Mouse (Mus musculus) olfactory bulb, adult 2 months (tissue): ENCODE results near the gene Itgb4. TPM values are rescaled to one million over a fixed set of nuclear protein-coding genes. Genes with fewer than 3 reads are reported as not detected.
A peak's percentile ranks its signal among the peaks of the same experiment; 100 is the strongest.

Source experiments
- H3K27ac ChIP-seq: fragments of 200-500 bp; 2 replicates; pipeline ENCODE4 v1.5.1; 2012; ENCODE audit warnings: low read depth, low read length; ENCODE audit not compliant: insufficient read depth
- H3K4me1 ChIP-seq: fragments of 200-500 bp; 2 replicates; pipeline ENCODE4 v1.6.1; 2012; ENCODE audit warnings: low read length; ENCODE audit not compliant: control insufficient read depth, insufficient read depth
- H3K4me3 ChIP-seq: fragments of 200-500 bp; 2 replicates; pipeline ENCODE4 v1.5.1; 2012; ENCODE audit warnings: mild to moderate bottlenecking, low read depth, low read length, moderate library complexity; ENCODE audit not compliant: insufficient read depth
- CTCF ChIP-seq: fragments of 200-500 bp; IDR thresholded peaks from 2 replicates; pipeline ENCODE4 v1.5.1; 2012; ENCODE audit warnings: low read depth, mild to moderate bottlenecking, low read length, moderate library complexity; ENCODE audit not compliant: insufficient read depth
- POLR2A ChIP-seq: fragments of 200-500 bp; IDR thresholded peaks from 2 replicates; pipeline ENCODE4 v1.6.1; 2012; ENCODE audit warnings: mild to moderate bottlenecking, low read depth, low read length, moderate library complexity; ENCODE audit not compliant: insufficient read depth
- WGBS: fragments of 180-500 bp; shearing (Covaris S2); methylation state at CpG from one replicate; pipeline ENCODE4 v1.1.7; 2018; 5-methylcytosine and 5-hydroxymethylcytosine counted together
- polyA plus RNA-seq: library from polyadenylated mRNA; stranded (reverse); fragments of >200 nt; gene quantifications from 2 replicates; pipeline ENCODE4 v1.2.4, GENCODE M21; 2012; ENCODE audit warnings: low replicate concordance; ENCODE audit not compliant: missing spikeins, insufficient read depth, insufficient read length

Gene Itgb4
- polyA plus RNA-seq, 1 experiment: not detected

DNA sequence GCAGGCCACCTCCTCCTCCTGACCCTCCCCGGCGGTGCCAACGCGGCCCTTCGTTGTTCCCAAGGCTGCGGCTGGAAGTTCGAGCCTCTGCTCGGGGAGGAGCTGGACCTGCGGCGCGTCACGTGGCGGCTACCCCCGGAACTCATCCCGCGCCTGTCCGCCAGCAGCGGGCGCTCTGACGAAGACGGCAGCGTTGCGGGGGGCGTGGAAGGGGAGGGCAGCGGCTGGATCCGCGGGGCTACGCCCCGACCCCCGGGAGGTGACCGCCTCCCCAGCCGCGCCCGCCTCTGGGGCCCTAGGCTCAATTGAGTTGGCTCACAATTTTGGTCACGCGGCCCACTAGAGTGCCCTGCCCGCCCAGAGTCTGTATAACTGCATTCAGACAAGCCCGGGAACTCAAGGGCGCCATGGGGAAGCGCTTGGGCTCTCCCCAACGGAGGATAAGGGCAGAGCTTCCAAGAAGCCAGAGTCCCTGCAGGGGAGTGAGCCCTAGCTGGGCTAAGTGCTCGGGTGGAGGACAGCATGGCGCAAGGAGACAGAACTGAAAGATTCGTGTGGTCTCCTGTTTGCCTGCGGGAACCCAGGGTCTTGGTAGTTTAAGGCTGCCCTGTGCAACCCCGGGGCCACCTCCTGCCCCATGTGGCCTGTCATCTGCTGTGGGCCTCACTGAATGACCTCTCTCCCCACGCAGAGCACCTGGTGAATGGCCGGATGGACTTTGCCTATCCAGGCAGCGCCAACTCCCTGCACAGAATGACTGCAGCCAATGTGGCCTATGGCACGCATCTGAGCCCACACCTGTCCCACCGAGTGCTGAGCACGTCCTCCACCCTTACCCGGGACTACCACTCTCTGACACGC, 30.6 kb downstream of the Itgb4 start:
- TF ChIP-seq POLR2A (no peak; the same call in 1 of the 2 replicates), CTCF (peak; percentile 10; the same call in 1 of the 2 replicates)
- Histone ChIP-seq H3K4me3 (peak overlapping the region; percentile 43), H3K4me1 (peaks cover 11% of the 10 kb centered on the region), H3K27ac (no peak overlapping the region)
- 6% methylated on average over 54 of the region's 54 CpGs for WGBS

DNA sequence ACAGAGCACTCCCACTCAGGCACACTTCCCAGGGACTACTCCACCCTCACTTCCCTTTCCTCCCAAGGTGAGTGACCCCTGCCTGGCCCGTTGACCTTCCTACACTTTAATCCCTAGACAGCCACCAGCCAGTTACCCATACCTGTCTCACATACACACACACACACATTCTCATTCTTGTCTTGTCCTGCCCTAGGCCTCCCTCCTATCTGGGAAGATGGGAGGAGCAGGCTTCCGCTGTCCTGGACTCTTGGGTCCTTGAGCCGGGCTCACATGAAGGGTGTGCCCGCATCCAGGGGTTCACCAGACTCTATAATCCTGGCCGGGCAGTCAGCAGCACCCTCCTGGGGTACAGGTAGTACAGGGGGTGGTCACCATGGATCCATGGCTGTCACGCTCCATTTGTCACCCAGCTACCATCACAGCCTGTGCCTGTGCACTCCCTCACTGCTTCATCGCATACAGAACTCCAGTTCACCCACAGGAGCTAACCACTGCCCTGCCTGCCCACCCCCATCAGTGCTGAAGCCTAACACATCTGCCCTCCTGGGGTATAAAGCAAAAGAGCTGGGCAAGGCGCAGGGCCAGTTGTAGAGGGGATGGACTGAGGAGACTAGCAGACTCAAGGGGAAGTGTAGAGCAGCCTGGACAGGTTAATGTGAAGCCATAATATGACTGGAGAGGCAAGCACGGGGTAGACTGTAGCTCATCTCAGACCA, 31.4 kb downstream of the Itgb4 start:
- TF ChIP-seq CTCF (no peak), POLR2A (no peak)

DNA sequence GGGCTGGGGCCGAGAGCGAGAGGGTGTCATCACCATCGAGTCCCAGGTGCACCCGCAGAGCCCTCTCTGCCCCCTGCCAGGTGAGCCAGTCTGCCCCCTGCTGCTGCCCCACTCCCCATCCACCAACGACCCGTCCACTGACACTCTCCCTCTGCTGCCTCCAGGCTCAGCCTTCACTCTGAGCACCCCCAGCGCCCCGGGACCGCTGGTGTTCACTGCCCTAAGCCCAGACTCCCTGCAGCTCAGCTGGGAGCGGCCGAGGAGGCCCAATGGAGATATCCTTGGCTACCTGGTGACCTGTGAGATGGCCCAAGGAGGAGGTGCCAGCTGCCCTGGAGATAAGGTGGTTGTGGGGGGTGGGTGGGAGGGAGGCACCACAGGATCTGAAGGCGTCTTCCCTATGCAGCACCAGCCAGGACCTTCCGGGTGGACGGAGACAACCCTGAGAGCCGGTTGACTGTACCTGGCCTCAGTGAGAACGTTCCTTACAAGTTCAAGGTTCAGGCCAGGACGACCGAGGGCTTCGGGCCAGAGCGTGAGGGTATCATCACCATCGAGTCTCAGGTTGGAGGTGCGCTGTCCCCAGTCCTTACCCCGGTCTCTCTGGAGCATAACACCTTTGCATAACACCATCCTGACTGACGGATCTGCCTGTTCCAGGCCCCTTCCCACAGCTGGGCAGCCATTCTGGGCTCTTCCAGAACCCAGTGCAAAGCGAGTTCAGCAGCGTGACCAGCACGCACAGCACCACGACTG, 32.8 kb downstream of the Itgb4 start:
- H3K4me1 ChIP-seq: peaks cover 16% of the 10 kb centered on the region
- no peak for TF ChIP-seq POLR2A
- TF ChIP-seq CTCF: no peak
- no peak overlapping the region for H3K27ac ChIP-seq
- 90% methylated on average over 28 of the region's 28 CpGs for WGBS
- no peak overlapping the region for H3K4me3 ChIP-seq

More for the DNA sequence above, 31.4 kb downstream of the Itgb4 start:
- no peak overlapping the region for H3K27ac ChIP-seq
- peaks cover 11% of the 10 kb centered on the region for H3K4me1 ChIP-seq
- WGBS: 76% methylated on average over 9 of the region's 9 CpGs
- H3K4me3 ChIP-seq: no peak overlapping the region

DNA sequence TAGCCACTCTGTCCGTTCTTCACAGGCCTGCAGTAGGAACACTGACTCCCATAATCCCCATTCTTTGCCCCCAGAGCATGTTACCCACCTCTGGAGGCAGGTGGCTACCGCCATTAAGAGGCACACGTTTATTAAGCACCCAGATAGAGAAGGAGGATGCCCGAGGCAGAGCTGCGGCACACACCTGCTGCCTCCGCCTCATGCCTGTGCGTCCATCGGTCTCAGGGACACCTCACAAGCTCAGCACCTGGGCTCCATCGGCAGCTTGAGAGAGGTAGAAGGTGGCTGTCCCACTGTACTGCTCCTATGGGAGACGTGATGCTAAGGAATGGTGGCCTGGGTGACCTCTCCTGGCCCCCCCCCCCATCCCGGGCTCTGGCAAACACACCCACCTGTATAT, 33.9 kb downstream of the Itgb4 start:
- 90% methylated on average over 11 of the region's 11 CpGs for WGBS
- Histone ChIP-seq H3K27ac (no peak overlapping the region), H3K4me1 (peaks cover 22% of the 10 kb centered on the region), H3K4me3 (no peak overlapping the region)
- no peak for TF ChIP-seq POLR2A
- no peak for TF ChIP-seq CTCF

DNA sequence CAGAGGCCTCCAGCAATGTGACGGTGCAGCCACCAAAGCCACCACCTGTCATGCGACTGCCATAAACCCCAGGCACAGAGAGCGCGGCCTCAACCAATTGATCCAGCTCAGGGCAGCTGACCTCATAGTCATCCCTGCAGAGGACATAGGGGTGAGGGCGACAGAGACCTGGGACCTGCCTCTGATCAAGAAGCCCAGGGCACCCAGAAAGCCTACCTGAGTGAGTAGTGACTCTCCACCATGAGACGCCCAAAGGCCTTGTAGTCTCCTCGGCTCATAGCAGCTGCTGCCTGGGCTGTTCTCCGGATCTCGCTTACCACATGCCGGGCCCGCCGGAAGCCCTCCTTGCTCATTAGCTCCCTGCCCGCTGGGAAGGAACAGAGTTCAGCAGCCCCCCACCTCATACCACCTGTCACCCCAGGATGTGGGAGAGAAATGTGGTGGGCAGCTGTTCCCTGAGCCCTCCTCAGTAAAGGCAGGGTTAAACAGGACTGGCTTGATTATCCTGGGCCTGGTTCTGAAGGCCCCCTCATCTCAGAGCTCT, 34.4 kb downstream of the Itgb4 start:
- peaks cover 22% of the 10 kb centered on the region for H3K4me1 ChIP-seq

DNA sequence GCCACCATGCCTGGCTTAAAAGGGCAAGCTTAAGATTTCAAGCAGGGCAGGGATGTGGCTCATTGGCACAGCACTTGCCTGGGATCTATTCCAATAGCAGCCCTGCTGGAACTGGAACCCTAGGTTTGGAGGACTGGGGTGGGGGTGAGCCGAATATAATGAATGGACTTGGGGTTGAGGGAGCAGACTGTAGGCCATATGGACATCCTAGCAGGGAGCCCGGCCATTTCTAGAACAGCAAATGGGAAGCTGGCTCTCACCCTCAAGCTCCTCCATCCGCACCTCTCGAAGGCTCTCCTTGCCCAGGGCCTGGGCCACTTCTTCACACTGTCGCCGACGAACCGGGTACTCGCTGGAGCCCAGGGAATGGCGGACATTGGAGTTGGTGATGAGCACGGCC, 35.2 kb downstream of the Itgb4 start:
- no peak overlapping the region for H3K4me3 ChIP-seq
- H3K4me1 ChIP-seq: peaks cover 19% of the 10 kb centered on the region
- 84% methylated on average over 11 of the region's 11 CpGs for WGBS
- no peak overlapping the region for H3K27ac ChIP-seq
- no peak for TF ChIP-seq CTCF
- TF ChIP-seq POLR2A: no peak

More for the DNA sequence above, 34.4 kb downstream of the Itgb4 start:
- Histone ChIP-seq H3K27ac (no peak overlapping the region), H3K4me3 (no peak overlapping the region)
- 93% methylated on average over 13 of the region's 13 CpGs for WGBS
- TF ChIP-seq CTCF: no peak
- no peak for TF ChIP-seq POLR2A

DNA sequence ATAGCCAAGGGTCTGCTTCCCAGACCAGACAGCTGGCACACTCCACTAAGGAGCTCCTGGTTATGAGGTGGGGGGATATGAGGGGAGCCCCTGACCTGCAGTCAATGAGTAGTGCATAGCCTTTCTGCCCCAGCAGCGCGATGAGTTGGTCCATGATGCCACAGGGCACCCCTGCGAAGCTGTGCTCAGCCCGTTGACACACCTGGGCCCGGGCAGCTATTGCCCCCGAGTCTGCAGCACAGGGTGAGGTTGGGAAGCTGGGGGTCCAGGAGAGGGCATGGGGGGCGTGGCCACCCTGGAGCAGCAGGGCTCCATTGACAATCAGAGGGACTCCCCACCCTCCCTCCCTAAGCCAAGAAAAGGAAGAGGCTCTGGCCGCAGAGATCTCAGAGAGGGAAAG, 35.6 kb downstream of the Itgb4 start:
- WGBS: 95% methylated on average over 8 of the region's 8 CpGs

GRCm38 (mm10) chr11:116010948-116011347, 36.4 kb downstream of the Itgb4 start:
- Histone ChIP-seq H3K4me1 (peaks cover 11% of the 10 kb centered on the region), H3K27ac (no peak overlapping the region), H3K4me3 (no peak overlapping the region)
- 88% methylated on average over 5 of the region's 5 CpGs for WGBS
- TF ChIP-seq POLR2A: no peak
- no peak for TF ChIP-seq CTCF

More for the DNA sequence above, 35.6 kb downstream of the Itgb4 start:
- Histone ChIP-seq H3K4me3 (no peak overlapping the region), H3K27ac (no peak overlapping the region), H3K4me1 (peaks cover 15% of the 10 kb centered on the region)
- TF ChIP-seq CTCF: no peak
- TF ChIP-seq POLR2A: no peak
